Mouse (Mus musculus): ENCODE measurements around the gene Olfr651.
"Not testable (repeated sequence)": the region's sequence is repeated elsewhere in the genome, so short reads cannot be mapped to it uniquely, and the experiment has no call there.

DNA sequence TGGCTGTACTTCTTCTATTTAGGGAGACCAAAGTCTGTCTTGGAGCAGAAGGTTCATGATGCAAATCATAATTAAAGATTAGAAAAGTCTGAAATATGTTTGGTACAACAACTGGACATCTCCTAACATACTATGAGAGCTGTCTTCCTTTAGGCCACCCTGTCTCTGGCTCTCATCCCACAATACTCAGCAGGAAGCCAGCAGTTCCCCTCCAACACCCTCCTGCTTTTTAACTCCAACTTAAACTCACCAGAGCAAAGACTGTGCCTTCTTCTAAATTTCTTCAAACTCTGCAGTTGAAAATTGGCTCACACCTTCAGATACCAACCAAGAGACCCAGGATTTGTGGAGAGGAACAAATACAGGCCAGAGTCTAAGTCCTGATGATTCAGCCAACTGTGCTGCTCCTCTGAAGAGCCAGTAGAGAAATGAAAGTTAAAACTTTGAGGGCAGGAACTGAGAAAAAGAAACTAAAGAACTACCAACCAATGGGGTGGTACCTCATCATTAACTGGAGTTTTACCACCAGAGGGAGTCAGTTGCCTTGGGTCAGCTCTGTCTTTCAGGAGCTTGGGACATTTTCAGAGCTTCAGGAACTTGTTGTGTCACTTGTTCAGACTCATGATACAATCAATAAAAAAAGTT, 42.4 kb upstream of the Olfr651 start, which contains the start of gene Trim30d:
- TF ChIP-seq POLR2A (IDR thresholded peaks at IDR 0.05; ENCODE audit: low read depth, low read length); CTCF (IDR thresholded peaks at IDR 0.05; ENCODE audit: extremely low read depth, insufficient read depth, insufficient read length, insufficient replicate concordance): not testable (repeated sequence)
